Mouse (Mus musculus) granulocyte monocyte progenitor cell, adult 5-6 weeks (primary cell): ENCODE data around the gene Art2b. TPM values are rescaled to one million over a fixed set of nuclear protein-coding genes. Genes with fewer than 3 reads are reported as not detected.
"Not testable (repeated sequence)": the region's sequence is repeated elsewhere in the genome, so short reads cannot be mapped to it uniquely, and the experiment has no call there.

ENCODE experiments used
- ATAC-seq: replicated peaks from 2 replicates; pipeline ENCODE4 v1.8.0; 2016; ENCODE audit warnings: mild to moderate bottlenecking, moderate TSS enrichment, inconsistent platforms; ENCODE audit not compliant: poor library complexity, severe bottlenecking
- total RNA-seq, 2 experiments: library from RNA; stranded (forward) in 1 of 2; stranded (reverse) in 1 of 2; fragments of 200-712, 200-1000 nt in 1 of 2; fragments of >200 nt in 1 of 2; fragmentation: Nextera tagmentation in 1 of 2; gene quantifications; 2 replicates each; pipeline ENCODE4 v1.2.3; 2014 to 2017

Art2b gene
- total RNA-seq (2014; fragmentation: Nextera tagmentation) (not detected in 2 replicates), total RNA-seq (2017) (not detected in 2 replicates)

- no peak for ATAC-seq
These were observed at the start of gene Art2b for GRCm38 (mm10) chr7:101585408-101585807. Art2b (minus strand) TSS chr7:101585600.

- no peak for ATAC-seq
These were observed 49.1 kb upstream of the Art2b start for GRCm38 (mm10) chr7:101634513-101634912.

- ATAC-seq: no peak
These were observed 48.3 kb upstream of the Art2b start for GRCm38 (mm10) chr7:101633629-101634177.

- ATAC-seq: no peak
These were observed 43.1 kb upstream of the Art2b start for GRCm38 (mm10) chr7:101628481-101628880.

- not testable (repeated sequence) for ATAC-seq
These were observed 41.8 kb upstream of the Art2b start for GRCm38 (mm10) chr7:101627166-101627565.

- ATAC-seq: no peak
These were observed 38.9 kb upstream of the Art2b start for GRCm38 (mm10) chr7:101624283-101624682.

GRCm38 (mm10) chr7:101621861-101622260 is 36.5 kb upstream of the Art2b start:
- ATAC-seq: not testable (repeated sequence)

GRCm38 (mm10) chr7:101620373-101620772 is 35.0 kb upstream of the Art2b start:
- ATAC-seq: 0 out of 2 replicates have a peak, but pooled peaks have one; percentile 46

- ATAC-seq: no peak
These were observed 32.9 kb upstream of the Art2b start for GRCm38 (mm10) chr7:101618273-101618672.

GRCm38 (mm10) chr7:101617438-101618165 is 32.2 kb upstream of the Art2b start:
- ATAC-seq: no peak

- no peak for ATAC-seq
These were observed 30.9 kb upstream of the Art2b start for GRCm38 (mm10) chr7:101616136-101616835.

GRCm38 (mm10) chr7:101615406-101615805 is 30.0 kb upstream of the Art2b start:
- ATAC-seq: no peak

GRCm38 (mm10) chr7:101612786-101613527 is 27.6 kb upstream of the Art2b start:
- ATAC-seq: not testable (repeated sequence)

- ATAC-seq: peak; percentile 79
These were observed 22.4 kb upstream of the Art2b start for GRCm38 (mm10) chr7:101607845-101608244.

GRCm38 (mm10) chr7:101600406-101600805 is 15.0 kb upstream of the Art2b start:
- ATAC-seq: no peak

GRCm38 (mm10) chr7:101598482-101598881 is 13.1 kb upstream of the Art2b start:
- ATAC-seq: no peak

- no peak for ATAC-seq
These were observed 9.6 kb upstream of the Art2b start for GRCm38 (mm10) chr7:101594969-101595368.

- ATAC-seq: peak; percentile 73
These were observed 1.1 kb downstream of the Art2b start for GRCm38 (mm10) chr7:101584271-101584670.

GRCm38 (mm10) chr7:101582012-101582411 is 3.4 kb downstream of the Art2b start:
- no peak for ATAC-seq

- ATAC-seq: not testable (repeated sequence)
These were observed 4.5 kb downstream of the Art2b start for GRCm38 (mm10) chr7:101580863-101581262.

GRCm38 (mm10) chr7:101574413-101574812 is 11.0 kb downstream of the Art2b start:
- ATAC-seq: no peak
